Mouse (Mus musculus) megakaryocyte, embryonic 14.5 days (primary cell): ENCODE measurements around the gene Kir3dl2.
"Not testable (repeated sequence)": the region's sequence is repeated elsewhere in the genome, so short reads cannot be mapped to it uniquely, and the experiment has no call there.

Source experiments
- FLI1 ChIP-seq: IDR thresholded peaks from 2 replicates; pipeline ENCODE4 v1.6.1; 2012; ENCODE audit warnings: low read length, inconsistent platforms, mixed read lengths
- GATA1 ChIP-seq: IDR thresholded peaks from 3 replicates; pipeline ENCODE4 v1.6.1; 2012; ENCODE audit warnings: mixed read lengths, low read length, inconsistent platforms, borderline replicate concordance

DNA sequence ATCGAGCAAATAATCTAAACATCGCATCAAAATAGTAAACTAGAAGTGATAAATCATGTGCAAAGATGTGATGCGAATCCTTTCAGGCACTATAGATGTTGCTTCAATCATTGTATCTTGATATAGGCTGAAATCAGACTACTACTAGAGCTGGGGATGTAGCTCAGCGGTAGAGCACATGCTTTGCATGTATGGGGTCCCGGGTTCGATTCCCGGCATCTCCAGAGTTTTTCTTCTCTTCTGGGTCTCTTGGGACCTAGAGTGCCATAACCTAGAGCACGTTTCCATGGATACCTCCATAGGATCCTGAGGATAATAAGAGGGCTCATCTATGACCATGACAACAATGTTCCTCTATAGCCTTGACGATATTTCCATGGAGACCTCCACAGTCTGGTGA, 25.2 kb upstream of the Kir3dl2 start:
- not testable (repeated sequence) for TF ChIP-seq GATA1, FLI1
